Mouse (Mus musculus): Measurements from ENCODE around the gene Rgs2. TPM values are rescaled to one million over a fixed set of nuclear protein-coding genes. Genes with fewer than 3 reads are reported as not detected.

The Rgs2 gene
- polyA plus RNA-seq (2012; rRNA removed) = 0.60 and 1.6 TPM in 2 replicates

DNA sequence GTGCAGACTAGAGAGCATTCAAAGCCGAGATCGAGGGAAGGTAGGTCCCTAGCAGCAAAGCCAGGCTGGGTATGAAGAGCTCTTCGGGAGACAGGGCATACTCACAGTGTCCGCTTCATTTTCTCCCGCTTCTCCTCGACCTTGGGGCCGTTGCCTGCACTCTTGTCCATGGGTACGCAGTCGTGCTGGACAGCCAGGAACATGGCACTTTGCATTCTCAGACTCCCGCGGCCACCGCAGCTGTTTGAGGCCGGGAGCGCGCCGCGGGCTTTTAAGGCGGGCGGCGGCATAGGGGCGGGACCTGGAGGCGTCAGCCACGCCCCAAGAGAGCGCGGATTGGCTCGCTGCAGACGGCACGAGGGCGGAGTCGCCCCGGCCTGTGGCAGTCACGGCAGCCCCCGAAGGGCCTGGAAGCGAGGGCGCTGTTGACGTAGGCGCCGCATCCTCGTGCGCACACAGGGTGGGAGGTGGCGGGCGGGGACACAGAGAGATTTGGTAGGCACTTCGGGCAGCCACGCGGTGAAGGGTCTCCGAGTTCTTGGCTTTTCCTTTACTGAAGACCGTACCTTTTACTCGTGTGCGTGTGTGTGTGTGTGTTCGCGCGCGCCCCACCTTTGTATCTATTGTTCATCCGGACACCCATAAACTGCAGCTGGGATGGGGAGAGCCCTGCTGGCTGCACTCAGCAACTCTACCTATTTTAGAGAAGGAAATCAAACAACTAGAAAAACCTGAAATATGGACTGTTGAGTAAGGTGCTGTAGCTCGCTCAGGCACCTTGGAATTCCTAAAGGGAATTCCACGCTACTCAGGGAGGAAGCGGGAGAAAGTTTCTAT is at the start of gene Rgs2:
Gene Rgs2, minus strand, starts transcription at position 258 of the 837 bp plus-strand sequence.
- peak within 1 kb of the TSS; percentile 73 for H3K4me3 ChIP-seq (ENCODE audit: low read depth, low read length)
- WGBS = 1% methylated on average over 57 of the region's 57 CpGs
- peaks cover 5% of the 10 kb centered on the region for H3K36me3 ChIP-seq (ENCODE audit: control insufficient read depth, insufficient read depth, low read length)
- peak; percentile 97 for TF ChIP-seq POLR2A (IDR thresholded peaks at IDR 0.05; ENCODE audit: low read depth, low read length)
- no peak; the same call in 1 of the 2 replicates for TF ChIP-seq CTCF (IDR thresholded peaks at IDR 0.05; ENCODE audit: extremely low read depth, insufficient read length, insufficient replicate concordance, low read depth, low read length)
- no peaks in the 10 kb centered on the region for H3K4me1 ChIP-seq (ENCODE audit: control insufficient read depth, insufficient read depth, insufficient read length, low read length)
- no peaks in the 10 kb centered on the region for H3K27me3 ChIP-seq (ENCODE audit: control insufficient read depth, insufficient read depth, low read length)
- peak within 1 kb of the TSS; percentile 71 for H3K27ac ChIP-seq (ENCODE audit: insufficient read depth, low read depth, low read length)

DNA sequence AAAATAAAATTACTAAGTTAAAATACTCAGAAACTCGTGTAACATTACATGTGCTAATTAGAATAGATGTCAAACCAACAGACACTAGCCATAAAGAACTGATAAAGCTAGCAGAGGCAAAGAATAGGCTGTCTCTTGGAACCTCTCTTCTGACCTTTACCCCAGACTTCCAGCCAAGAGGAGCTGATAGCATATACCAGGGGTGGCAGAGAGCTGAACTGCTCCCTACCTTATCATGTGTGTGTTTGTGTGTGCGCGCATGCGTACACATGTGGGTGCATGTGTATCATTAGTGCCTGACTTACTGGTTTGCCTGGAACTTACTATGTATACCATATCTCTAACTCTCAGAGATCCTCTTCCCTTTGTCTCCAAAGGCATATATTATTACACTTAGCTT is 49.4 kb upstream of the Rgs2 start:
- TF ChIP-seq CTCF (IDR thresholded peaks at IDR 0.05; ENCODE audit: extremely low read depth, insufficient read length, insufficient replicate concordance, low read depth, low read length) (no peak), POLR2A (IDR thresholded peaks at IDR 0.05; ENCODE audit: low read depth, low read length) (no peak)
- 79% methylated on average over 4 of the region's 4 CpGs for WGBS

DNA sequence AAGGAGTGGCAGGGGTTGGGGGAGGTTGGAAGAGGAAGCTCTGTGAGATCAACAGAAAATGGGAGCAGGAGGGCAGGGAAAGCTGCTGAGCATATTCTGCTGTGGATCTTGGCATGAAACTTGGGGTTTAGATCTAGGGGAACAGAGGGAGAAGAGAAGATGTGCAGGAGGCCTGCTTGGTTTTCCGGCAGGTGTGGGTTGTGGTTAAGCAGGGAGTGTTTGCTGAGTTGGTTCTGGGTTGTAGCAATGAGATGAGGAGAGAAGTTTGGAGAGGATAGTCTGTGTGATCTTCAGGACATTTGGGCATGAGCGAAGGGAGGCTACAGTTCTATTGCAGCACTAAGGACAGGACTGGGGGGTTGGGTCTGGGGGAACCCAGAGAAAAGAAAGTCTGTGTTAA is 37.9 kb upstream of the Rgs2 start:
- Histone ChIP-seq H3K4me3 (ENCODE audit: low read depth, low read length) (no peak overlapping the region), H3K4me1 (ENCODE audit: control insufficient read depth, insufficient read depth, insufficient read length, low read length) (no peaks in the 10 kb centered on the region), H3K36me3 (ENCODE audit: control insufficient read depth, insufficient read depth, low read length) (no peaks in the 10 kb centered on the region), H3K27ac (ENCODE audit: insufficient read depth, low read depth, low read length) (no peak overlapping the region), H3K27me3 (ENCODE audit: control insufficient read depth, insufficient read depth, low read length) (no peaks in the 10 kb centered on the region)
- TF ChIP-seq POLR2A (IDR thresholded peaks at IDR 0.05; ENCODE audit: low read depth, low read length) (no peak), CTCF (IDR thresholded peaks at IDR 0.05; ENCODE audit: extremely low read depth, insufficient read length, insufficient replicate concordance, low read depth, low read length) (no peak)
- 89% methylated on average over 2 of the region's 2 CpGs for WGBS

More for the DNA sequence above, 49.4 kb upstream of the Rgs2 start:
- Histone ChIP-seq H3K4me1 (ENCODE audit: control insufficient read depth, insufficient read depth, insufficient read length, low read length) (no peaks in the 10 kb centered on the region), H3K36me3 (ENCODE audit: control insufficient read depth, insufficient read depth, low read length) (no peaks in the 10 kb centered on the region), H3K27me3 (ENCODE audit: control insufficient read depth, insufficient read depth, low read length) (no peaks in the 10 kb centered on the region), H3K27ac (ENCODE audit: insufficient read depth, low read depth, low read length) (no peak overlapping the region), H3K4me3 (ENCODE audit: low read depth, low read length) (no peak overlapping the region)

DNA sequence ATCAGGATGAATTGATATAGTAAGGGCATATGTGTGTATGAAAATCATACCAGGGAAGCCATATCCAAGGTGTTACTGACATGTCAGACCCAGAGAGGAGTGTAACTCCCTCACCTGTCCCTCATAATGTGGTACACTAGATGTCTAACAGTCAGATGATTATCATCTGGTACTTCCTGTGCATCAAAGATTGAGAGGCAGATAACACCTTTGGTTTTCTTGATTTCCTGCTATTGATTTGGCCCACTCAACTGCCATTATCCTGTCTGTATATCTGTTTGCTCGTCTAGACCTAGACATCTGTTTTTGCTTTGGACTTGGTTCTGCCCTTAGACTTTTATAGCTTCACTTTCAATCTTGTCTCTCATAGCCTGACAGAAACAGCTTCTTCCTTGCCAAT is 29.5 kb upstream of the Rgs2 start:
- H3K27ac ChIP-seq (ENCODE audit: insufficient read depth, low read depth, low read length) = no peak overlapping the region
- no peaks in the 10 kb centered on the region for H3K27me3 ChIP-seq (ENCODE audit: control insufficient read depth, insufficient read depth, low read length)
- no peak for TF ChIP-seq POLR2A (IDR thresholded peaks at IDR 0.05; ENCODE audit: low read depth, low read length)
- TF ChIP-seq CTCF (IDR thresholded peaks at IDR 0.05; ENCODE audit: extremely low read depth, insufficient read length, insufficient replicate concordance, low read depth, low read length) = no peak
- 46% methylated on average over 1 of the region's 1 CpGs for WGBS
- H3K4me1 ChIP-seq (ENCODE audit: control insufficient read depth, insufficient read depth, insufficient read length, low read length) = no peaks in the 10 kb centered on the region
- no peak overlapping the region for H3K4me3 ChIP-seq (ENCODE audit: low read depth, low read length)
- no peaks in the 10 kb centered on the region for H3K36me3 ChIP-seq (ENCODE audit: control insufficient read depth, insufficient read depth, low read length)

- H3K4me3 ChIP-seq (ENCODE audit: low read depth, low read length) = no peak overlapping the region
- WGBS = 70% methylated on average over 6 of the region's 6 CpGs
- no peaks in the 10 kb centered on the region for H3K36me3 ChIP-seq (ENCODE audit: control insufficient read depth, insufficient read depth, low read length)
- no peaks in the 10 kb centered on the region for H3K27me3 ChIP-seq (ENCODE audit: control insufficient read depth, insufficient read depth, low read length)
- no peaks in the 10 kb centered on the region for H3K4me1 ChIP-seq (ENCODE audit: control insufficient read depth, insufficient read depth, insufficient read length, low read length)
- TF ChIP-seq CTCF (IDR thresholded peaks at IDR 0.05; ENCODE audit: extremely low read depth, insufficient read length, insufficient replicate concordance, low read depth, low read length) (no peak), POLR2A (IDR thresholded peaks at IDR 0.05; ENCODE audit: low read depth, low read length) (no peak)
- H3K27ac ChIP-seq (ENCODE audit: insufficient read depth, low read depth, low read length) = no peak overlapping the region
These were observed 26.5 kb upstream of the Rgs2 start for GRCm38 (mm10) chr1:144030499-144030898.

- TF ChIP-seq POLR2A (IDR thresholded peaks at IDR 0.05; ENCODE audit: low read depth, low read length) (no peak), CTCF (IDR thresholded peaks at IDR 0.05; ENCODE audit: extremely low read depth, insufficient read length, insufficient replicate concordance, low read depth, low read length) (no peak)
- H3K27ac ChIP-seq (ENCODE audit: insufficient read depth, low read depth, low read length) = no peak overlapping the region
These were observed 25.7 kb upstream of the Rgs2 start for GRCm38 (mm10) chr1:144029679-144030078.

DNA sequence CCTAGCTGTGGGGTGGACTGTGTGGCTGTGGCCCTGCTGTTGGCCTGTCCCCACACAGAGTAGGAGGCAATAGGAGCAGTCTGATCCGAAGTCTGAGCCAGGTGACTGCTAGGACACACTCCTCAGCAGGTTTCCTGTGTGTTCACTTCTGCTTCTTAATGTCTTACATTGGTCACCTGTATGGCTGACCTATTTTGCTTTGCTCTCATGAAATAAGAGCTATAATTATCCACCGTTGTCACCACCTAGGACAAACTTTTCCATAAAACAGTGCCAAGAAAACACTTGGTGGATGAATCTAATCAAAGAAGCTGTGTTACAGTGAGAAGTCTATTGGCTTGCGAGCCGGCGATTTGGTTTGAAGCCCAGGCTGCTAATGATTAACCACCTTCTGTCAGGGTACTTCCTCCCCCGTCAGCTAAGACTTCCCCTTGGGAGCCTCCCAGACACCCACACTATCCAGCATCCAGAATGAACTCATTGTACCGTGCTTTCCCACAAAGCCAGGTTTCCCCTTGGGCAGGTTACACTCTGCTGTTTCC is 14.5 kb upstream of the Rgs2 start:
- no peaks in the 10 kb centered on the region for H3K36me3 ChIP-seq (ENCODE audit: control insufficient read depth, insufficient read depth, low read length)
- H3K4me1 ChIP-seq (ENCODE audit: control insufficient read depth, insufficient read depth, insufficient read length, low read length) = no peaks in the 10 kb centered on the region
- no peaks in the 10 kb centered on the region for H3K27me3 ChIP-seq (ENCODE audit: control insufficient read depth, insufficient read depth, low read length)
- no peak overlapping the region for H3K4me3 ChIP-seq (ENCODE audit: low read depth, low read length)
- H3K27ac ChIP-seq (ENCODE audit: insufficient read depth, low read depth, low read length) = no peak overlapping the region
- TF ChIP-seq POLR2A (IDR thresholded peaks at IDR 0.05; ENCODE audit: low read depth, low read length) (no peak), CTCF (IDR thresholded peaks at IDR 0.05; ENCODE audit: extremely low read depth, insufficient read length, insufficient replicate concordance, low read depth, low read length) (no peak)
- 15% methylated on average over 7 of the region's 7 CpGs for WGBS

More at GRCm38 (mm10) chr1:144029679-144030078, 25.7 kb upstream of the Rgs2 start:
- WGBS = 92% methylated on average over 10 of the region's 10 CpGs
- no peak overlapping the region for H3K4me3 ChIP-seq (ENCODE audit: low read depth, low read length)
- no peaks in the 10 kb centered on the region for H3K27me3 ChIP-seq (ENCODE audit: control insufficient read depth, insufficient read depth, low read length)
- H3K4me1 ChIP-seq (ENCODE audit: control insufficient read depth, insufficient read depth, insufficient read length, low read length) = no peaks in the 10 kb centered on the region
- no peaks in the 10 kb centered on the region for H3K36me3 ChIP-seq (ENCODE audit: control insufficient read depth, insufficient read depth, low read length)
